Mouse (Mus musculus) gastrocnemius, postnatal 14 days (tissue): ENCODE data around the gene Rmnd5b. TPM values are rescaled to one million over a fixed set of nuclear protein-coding genes. Genes with fewer than 3 reads are reported as not detected.
"Not testable (repeated sequence)": the region's sequence is repeated elsewhere in the genome, so short reads cannot be mapped to it uniquely, and the experiment has no call there.

Experiments
- DNase-seq: peaks from one replicate; pipeline ENCODE4 v3.0.0; 2021; ENCODE audit warnings: mixed read lengths
- intact Hi-C: fragments of 180-260 bp; cut with DNase I; formaldehyde crosslinking; loops from one replicate; pipeline ENCODE4 v1.15.1; 2025; ENCODE audit warnings: low total_unique reads
- long read RNA-seq, 2 experiments: library from polyadenylated mRNA; stranded (forward); transcript quantifications; one replicate each; pipeline ENCODE4 v2.0.0; 2021
- total RNA-seq, 2 experiments: library from RNA; stranded (reverse); gene quantifications; 2 replicates each; pipeline ENCODE4 v1.2.3; 2021

The Rmnd5b gene
- 10 to 100 TPM; 11.8 to 13.3 TPM for total RNA-seq
- long read RNA-seq, experiment 1, transcript Rmnd5b-201 (10 exons, 1,946 nt) = major isoform, 32 of 36 reads
- long read RNA-seq, experiment 1, partial matches to known transcripts = 0 of 36 reads
- long read RNA-seq, experiment 1, other reads (novel, unspliced or antisense) = 4 of 36 reads
- long read RNA-seq, experiment 2, transcript Rmnd5b-201 (10 exons, 1,946 nt) = major isoform, 38 of 43 reads
- long read RNA-seq, experiment 2, partial matches to known transcripts = 1 of 43 reads
- long read RNA-seq, experiment 2, other reads (novel, unspliced or antisense) = 4 of 43 reads

- DNase-seq = peak; percentile 91
- intact Hi-C loops = no loop called here
These were observed at the start of gene Rmnd5b for GRCm38 (mm10) chr11:51635525-51636322. TSS of gene Rmnd5b (minus strand) at chr11:51635896.

- DNase-seq = no peak
- intact Hi-C loops = loop anchor here (2.0 kb wide), 1 partner anchor 63 kb away; the partner anchor contains the start of gene Nhp2
These were observed 46.3 kb upstream of the Rmnd5b start for GRCm38 (mm10) chr11:51681976-51682374.

GRCm38 (mm10) chr11:51681324-51681975 lies 45.8 kb upstream of the Rmnd5b start:
- intact Hi-C loops = no loop called here
- DNase-seq = peak; percentile 87

GRCm38 (mm10) chr11:51679466-51679865 lies 43.8 kb upstream of the Rmnd5b start:
- intact Hi-C loops = no loop called here

GRCm38 (mm10) chr11:51677737-51678418 lies 42.2 kb upstream of the Rmnd5b start:
- intact Hi-C loops = no loop called here

More at GRCm38 (mm10) chr11:51679466-51679865, 43.8 kb upstream of the Rmnd5b start:
- DNase-seq = no peak

GRCm38 (mm10) chr11:51675386-51675785 lies 39.7 kb upstream of the Rmnd5b start:
- intact Hi-C loops = no loop called here
- no peak for DNase-seq

More at GRCm38 (mm10) chr11:51677737-51678418, 42.2 kb upstream of the Rmnd5b start:
- DNase-seq = no peak

- no peak for DNase-seq
- intact Hi-C loops = no loop called here
These were observed 37.6 kb upstream of the Rmnd5b start for GRCm38 (mm10) chr11:51673291-51673690.

GRCm38 (mm10) chr11:51671376-51671775 lies 35.7 kb upstream of the Rmnd5b start:
- DNase-seq = no peak
- intact Hi-C loops = no loop called here

- DNase-seq = no peak
- intact Hi-C loops = no loop called here
These were observed 35.1 kb upstream of the Rmnd5b start for GRCm38 (mm10) chr11:51670846-51671245.

GRCm38 (mm10) chr11:51664747-51665146 lies 29.1 kb upstream of the Rmnd5b start:
- DNase-seq, intact Hi-C loops: not testable (repeated sequence)

- intact Hi-C loops = no loop called here
- no peak for DNase-seq
These were observed 26.9 kb upstream of the Rmnd5b start for GRCm38 (mm10) chr11:51662632-51663031.

GRCm38 (mm10) chr11:51661867-51662365 lies 26.2 kb upstream of the Rmnd5b start:
- intact Hi-C loops = no loop called here

GRCm38 (mm10) chr11:51658705-51659104 lies 23.0 kb upstream of the Rmnd5b start:
- DNase-seq = no peak
- intact Hi-C loops = no loop called here

More at GRCm38 (mm10) chr11:51661867-51662365, 26.2 kb upstream of the Rmnd5b start:
- DNase-seq = no peak

GRCm38 (mm10) chr11:51658291-51658690 lies 22.6 kb upstream of the Rmnd5b start:
- DNase-seq = no peak
- intact Hi-C loops = no loop called here

- intact Hi-C loops = no loop called here
- DNase-seq = no peak
These were observed 21.3 kb upstream of the Rmnd5b start for GRCm38 (mm10) chr11:51656798-51657521.

GRCm38 (mm10) chr11:51654891-51655290 lies 19.2 kb upstream of the Rmnd5b start:
- DNase-seq = no peak
- intact Hi-C loops = no loop called here

GRCm38 (mm10) chr11:51653736-51654135 lies 18.0 kb upstream of the Rmnd5b start:
- intact Hi-C loops = no loop called here
- no peak for DNase-seq

GRCm38 (mm10) chr11:51652889-51653418 lies 17.3 kb upstream of the Rmnd5b start:
- intact Hi-C loops = no loop called here
- DNase-seq = no peak
